Mouse (Mus musculus): ENCODE data around the gene Gphb5. TPM values are rescaled to one million over a fixed set of nuclear protein-coding genes. Genes with fewer than 3 reads are reported as not detected.

The Gphb5 gene
- not detected in 2 replicates for polyA plus RNA-seq (2012; rRNA removed)

DNA sequence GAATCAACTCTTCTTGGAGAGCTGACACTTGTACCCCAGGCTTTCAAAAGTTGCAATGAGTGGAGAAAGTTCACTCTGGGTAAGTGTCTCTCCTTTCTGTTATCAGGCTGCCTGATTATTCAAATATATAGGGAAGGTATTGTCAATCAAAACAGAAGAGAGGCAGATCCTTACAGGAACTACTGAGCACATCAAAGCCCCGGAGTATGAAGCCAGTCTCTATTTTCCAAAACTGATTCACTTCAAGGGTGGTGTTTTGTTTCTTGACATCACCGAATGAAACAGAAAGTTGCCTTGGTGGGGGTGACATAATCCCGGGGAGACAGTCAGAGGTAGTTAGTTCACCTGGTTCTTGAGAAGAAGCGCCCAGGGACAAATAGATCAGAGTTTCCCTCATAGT lies at the start of gene Gphb5:
Gene Gphb5, minus strand, starts transcription at position 101 of the 400 bp plus-strand sequence.
- TF ChIP-seq POLR2A (IDR thresholded peaks at IDR 0.05; ENCODE audit: borderline replicate concordance, insufficient read depth, low read length), result no peak
- TF ChIP-seq CTCF (IDR thresholded peaks at IDR 0.05; ENCODE audit: borderline replicate concordance, insufficient read depth, low read depth, low read length), result no peak
- no peak within 1 kb of the TSS for H3K4me3 ChIP-seq (replicated peaks; ENCODE audit: insufficient read depth, low read depth, low read length)
- H3K27ac ChIP-seq (ENCODE audit: insufficient read depth, low read length), result no peak within 1 kb of the TSS
- no peaks in the 10 kb centered on the region for H3K4me1 ChIP-seq (ENCODE audit: control insufficient read depth, insufficient read depth, low read length)
- no peak for DNase-seq
- whole genome bisulfite sequencing, result 91% methylated on average over 4 of the region's 4 CpGs
- no peaks in the 10 kb centered on the region for H3K27me3 ChIP-seq (ENCODE audit: control insufficient read depth, insufficient read depth, low read length)

DNA sequence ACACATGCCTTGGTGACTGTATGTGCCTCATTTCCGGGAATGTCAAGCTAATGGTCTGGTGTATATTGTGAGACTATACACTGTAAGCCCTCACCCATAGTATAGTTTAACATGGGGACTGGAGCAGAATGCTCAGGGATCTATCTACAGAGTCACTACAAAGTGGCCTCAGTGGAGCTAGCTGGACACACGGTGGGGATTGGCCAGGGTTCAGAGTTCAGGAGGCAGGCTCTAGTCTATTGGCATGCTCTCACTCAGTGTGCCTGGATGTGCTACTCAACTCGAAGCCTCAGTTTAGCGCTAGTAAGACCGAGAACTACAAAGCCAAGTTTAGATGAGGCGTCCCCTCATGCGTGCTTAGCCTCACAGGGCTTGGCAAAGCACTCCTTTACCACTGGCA lies 49.6 kb upstream of the Gphb5 start:
- 60% methylated on average over 7 of the region's 7 CpGs for WGBS
- H3K27ac ChIP-seq (ENCODE audit: insufficient read depth, low read length), result no peak overlapping the region
- H3K4me1 ChIP-seq (ENCODE audit: control insufficient read depth, insufficient read depth, low read length), result no peaks in the 10 kb centered on the region
- no peak overlapping the region for H3K4me3 ChIP-seq (replicated peaks; ENCODE audit: insufficient read depth, low read depth, low read length)
- no peak for DNase-seq
- TF ChIP-seq CTCF (IDR thresholded peaks at IDR 0.05; ENCODE audit: borderline replicate concordance, insufficient read depth, low read depth, low read length), result no peak
- TF ChIP-seq POLR2A (IDR thresholded peaks at IDR 0.05; ENCODE audit: borderline replicate concordance, insufficient read depth, low read length), result no peak
- no peaks in the 10 kb centered on the region for H3K27me3 ChIP-seq (ENCODE audit: control insufficient read depth, insufficient read depth, low read length)

DNA sequence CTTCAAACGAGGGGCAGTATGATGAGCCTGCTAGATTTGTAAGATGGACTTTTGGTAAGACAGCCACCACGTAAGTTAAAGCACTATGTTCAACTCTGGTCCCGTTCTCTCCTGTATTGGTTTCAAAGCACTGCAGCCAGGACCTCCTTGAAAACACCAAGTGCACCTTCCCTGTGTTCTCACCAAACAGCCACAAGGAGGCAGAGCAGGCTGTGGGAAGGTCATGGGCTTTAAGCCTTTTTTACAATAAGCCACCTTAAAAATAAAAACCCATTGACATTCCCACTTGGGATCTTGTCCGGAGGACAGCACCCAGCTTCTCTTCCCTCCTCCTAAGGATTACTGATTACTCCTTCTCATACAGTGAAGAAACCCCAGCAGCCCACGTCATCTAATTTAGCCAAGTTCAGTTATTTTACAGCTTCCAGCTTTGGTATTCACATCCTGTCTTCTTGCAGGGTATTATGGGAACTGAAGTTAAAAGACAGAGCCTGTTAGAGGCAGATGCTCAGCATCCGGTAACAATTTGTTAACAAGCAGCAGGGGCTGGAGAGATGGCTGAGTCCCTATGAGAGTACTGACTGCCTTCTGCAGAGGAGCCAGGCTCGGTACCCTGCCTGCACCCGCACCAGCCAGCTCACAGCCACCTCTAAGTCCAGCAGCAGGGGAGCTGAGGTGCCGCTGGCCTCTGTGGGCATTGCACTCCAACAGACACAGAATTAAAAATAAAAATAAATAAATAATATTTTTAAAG lies 47.6 kb upstream of the Gphb5 start:
- 51% methylated on average over 9 of the region's 9 CpGs for WGBS
- Histone ChIP-seq H3K27me3 (ENCODE audit: control insufficient read depth, insufficient read depth, low read length) (no peaks in the 10 kb centered on the region), H3K4me3 (replicated peaks; ENCODE audit: insufficient read depth, low read depth, low read length) (no peak overlapping the region), H3K4me1 (ENCODE audit: control insufficient read depth, insufficient read depth, low read length) (peaks cover 14% of the 10 kb centered on the region), H3K27ac (ENCODE audit: insufficient read depth, low read length) (no peak overlapping the region)
- TF ChIP-seq POLR2A (IDR thresholded peaks at IDR 0.05; ENCODE audit: borderline replicate concordance, insufficient read depth, low read length) (no peak), CTCF (IDR thresholded peaks at IDR 0.05; ENCODE audit: borderline replicate concordance, insufficient read depth, low read depth, low read length) (peak; percentile 84)
- peak; percentile 50 to 57 for DNase-seq

DNA sequence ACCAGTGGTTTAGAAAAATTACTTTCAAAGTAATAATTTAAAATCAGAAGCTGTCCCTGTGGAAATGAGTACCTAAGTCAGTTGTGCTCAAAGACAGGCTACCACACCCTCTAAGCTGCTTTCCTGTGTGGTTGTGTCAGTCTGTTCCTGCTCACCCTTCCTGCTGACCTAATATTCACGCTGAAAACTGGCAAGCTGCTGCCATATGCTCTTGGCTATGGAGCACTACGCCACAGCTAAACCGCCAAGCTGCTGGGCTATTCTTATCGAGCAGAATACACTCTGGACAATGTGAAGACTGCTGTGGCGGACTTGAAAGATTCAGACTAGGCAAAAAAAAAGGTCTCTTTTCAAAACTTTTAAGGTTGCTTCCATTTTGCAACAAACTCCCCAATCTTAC lies 44.0 kb upstream of the Gphb5 start:
- TF ChIP-seq CTCF (IDR thresholded peaks at IDR 0.05; ENCODE audit: borderline replicate concordance, insufficient read depth, low read depth, low read length) (no peak), POLR2A (IDR thresholded peaks at IDR 0.05; ENCODE audit: borderline replicate concordance, insufficient read depth, low read length) (no peak)

DNA sequence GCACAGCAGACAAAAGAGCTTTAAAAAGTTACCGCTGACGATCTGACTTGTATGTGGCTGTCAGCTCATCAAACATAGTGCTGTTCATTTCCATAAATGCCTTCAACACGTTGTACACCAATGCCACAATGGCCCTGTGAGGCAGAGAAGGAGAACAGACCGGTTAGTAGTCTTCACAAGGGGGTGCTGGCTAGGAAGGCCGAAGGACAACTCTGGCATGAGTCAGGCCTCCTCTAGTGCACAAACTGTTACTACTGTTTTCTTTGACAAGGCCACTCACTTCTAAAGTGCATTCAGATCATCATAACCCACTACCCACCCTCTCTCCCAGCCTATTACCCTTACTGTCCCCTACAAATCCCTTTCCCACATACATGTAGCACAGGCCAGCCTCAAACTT lies 43.1 kb upstream of the Gphb5 start:
- H3K27ac ChIP-seq (ENCODE audit: insufficient read depth, low read length), result peak overlapping the region; percentile 50; the same call in 1 of the 2 replicates
- peak in 1 of 2 experiments; percentile 29 for DNase-seq
- H3K4me3 ChIP-seq (replicated peaks; ENCODE audit: insufficient read depth, low read depth, low read length), result no peak overlapping the region
- 42% methylated on average over 5 of the region's 5 CpGs for WGBS
- H3K4me1 ChIP-seq (ENCODE audit: control insufficient read depth, insufficient read depth, low read length), result peaks cover 15% of the 10 kb centered on the region
- no peak for TF ChIP-seq POLR2A (IDR thresholded peaks at IDR 0.05; ENCODE audit: borderline replicate concordance, insufficient read depth, low read length)
- TF ChIP-seq CTCF (IDR thresholded peaks at IDR 0.05; ENCODE audit: borderline replicate concordance, insufficient read depth, low read depth, low read length), result no peak
- H3K27me3 ChIP-seq (ENCODE audit: control insufficient read depth, insufficient read depth, low read length), result no peaks in the 10 kb centered on the region

More for the DNA sequence above, 44.0 kb upstream of the Gphb5 start:
- peak overlapping the region; percentile 74 for H3K27ac ChIP-seq (ENCODE audit: insufficient read depth, low read length)
- WGBS, result 13% methylated on average over 5 of the region's 5 CpGs
- no peak overlapping the region for H3K4me3 ChIP-seq (replicated peaks; ENCODE audit: insufficient read depth, low read depth, low read length)
- DNase-seq, result peak; percentile 74 to 89
- H3K4me1 ChIP-seq (ENCODE audit: control insufficient read depth, insufficient read depth, low read length), result peaks cover 15% of the 10 kb centered on the region
- H3K27me3 ChIP-seq (ENCODE audit: control insufficient read depth, insufficient read depth, low read length), result no peaks in the 10 kb centered on the region

DNA sequence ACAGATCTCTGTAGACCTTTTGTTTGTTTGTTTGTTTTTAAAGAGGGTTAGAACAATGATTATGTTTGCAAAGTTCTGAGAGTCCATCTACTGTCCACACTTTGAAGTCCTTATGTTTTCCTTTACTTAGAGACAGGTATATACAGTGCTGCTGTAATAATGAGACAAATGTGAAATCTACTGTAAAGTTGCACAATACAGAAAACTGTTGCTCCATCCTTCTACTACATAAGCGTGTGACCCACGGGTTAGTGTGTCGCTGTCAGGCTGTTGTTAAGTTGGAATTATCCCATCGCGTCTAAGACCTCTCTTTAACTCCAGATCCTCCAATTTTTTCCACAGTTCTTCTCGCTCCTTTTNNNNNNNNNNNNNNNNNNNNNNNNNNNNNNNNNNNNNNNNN lies 36.9 kb upstream of the Gphb5 start:
- TF ChIP-seq CTCF (IDR thresholded peaks at IDR 0.05; ENCODE audit: borderline replicate concordance, insufficient read depth, low read depth, low read length), result no peak
- H3K27me3 ChIP-seq (ENCODE audit: control insufficient read depth, insufficient read depth, low read length), result no peaks in the 10 kb centered on the region
- WGBS, result 91% methylated on average over 6 of the region's 6 CpGs
- H3K4me1 ChIP-seq (ENCODE audit: control insufficient read depth, insufficient read depth, low read length), result no peaks in the 10 kb centered on the region
- H3K4me3 ChIP-seq (replicated peaks; ENCODE audit: insufficient read depth, low read depth, low read length), result no peak overlapping the region
- no peak for DNase-seq
- no peak overlapping the region for H3K27ac ChIP-seq (ENCODE audit: insufficient read depth, low read length)

DNA sequence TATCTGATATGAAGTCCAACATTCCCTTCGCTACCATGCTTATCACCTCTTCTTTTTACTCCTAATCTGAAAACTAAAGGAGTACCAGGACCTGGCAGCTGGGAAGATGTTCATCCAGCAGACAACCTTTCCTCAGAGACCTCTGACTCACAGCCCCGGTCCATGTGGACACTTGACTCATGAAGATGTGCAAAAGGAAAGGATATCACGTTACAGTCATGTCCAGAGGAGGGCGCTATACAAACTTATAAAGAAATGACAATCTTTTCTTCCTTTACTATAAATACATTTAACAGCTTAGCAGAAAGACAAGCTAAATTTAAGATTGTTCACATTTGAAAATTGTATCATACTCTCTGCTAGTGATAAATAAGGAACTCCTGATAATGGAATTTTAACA lies 36.4 kb upstream of the Gphb5 start:
- no peaks in the 10 kb centered on the region for H3K4me1 ChIP-seq (ENCODE audit: control insufficient read depth, insufficient read depth, low read length)
- WGBS, result 74% methylated on average over 4 of the region's 4 CpGs
- no peak overlapping the region for H3K4me3 ChIP-seq (replicated peaks; ENCODE audit: insufficient read depth, low read depth, low read length)
- no peaks in the 10 kb centered on the region for H3K27me3 ChIP-seq (ENCODE audit: control insufficient read depth, insufficient read depth, low read length)
- no peak for DNase-seq
- peak; percentile 17; the same call in 1 of the 2 replicates for TF ChIP-seq CTCF (IDR thresholded peaks at IDR 0.05; ENCODE audit: borderline replicate concordance, insufficient read depth, low read depth, low read length)
- no peak for TF ChIP-seq POLR2A (IDR thresholded peaks at IDR 0.05; ENCODE audit: borderline replicate concordance, insufficient read depth, low read length)
- no peak overlapping the region for H3K27ac ChIP-seq (ENCODE audit: insufficient read depth, low read length)

DNA sequence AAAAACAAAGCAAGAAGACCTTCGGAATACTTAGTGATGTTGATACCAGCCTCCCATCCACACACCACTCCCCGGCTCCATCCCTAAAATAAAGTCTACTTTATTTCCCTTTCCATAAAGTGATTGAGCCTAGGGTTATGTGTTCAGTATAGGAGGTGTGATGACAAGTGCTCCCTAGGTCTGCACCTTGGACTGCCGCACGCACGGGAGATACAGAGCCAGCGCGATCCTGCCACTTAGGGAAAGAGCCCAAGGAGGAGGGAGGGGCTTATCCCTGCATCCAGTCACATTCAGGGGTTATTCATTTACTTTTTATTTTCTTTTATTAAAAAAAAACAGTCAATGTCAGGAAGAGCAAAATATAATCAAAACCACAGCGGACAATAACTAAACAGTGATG lies 34.0 kb upstream of the Gphb5 start:
- Histone ChIP-seq H3K4me3 (replicated peaks; ENCODE audit: insufficient read depth, low read depth, low read length) (no peak overlapping the region), H3K27me3 (ENCODE audit: control insufficient read depth, insufficient read depth, low read length) (no peaks in the 10 kb centered on the region), H3K27ac (ENCODE audit: insufficient read depth, low read length) (no peak overlapping the region), H3K4me1 (ENCODE audit: control insufficient read depth, insufficient read depth, low read length) (0 out of 2 replicates have a peak, but pooled peaks cover 3% of the 10 kb centered on the region)
- 92% methylated on average over 8 of the region's 8 CpGs for WGBS
- TF ChIP-seq POLR2A (IDR thresholded peaks at IDR 0.05; ENCODE audit: borderline replicate concordance, insufficient read depth, low read length), result no peak
- no peak for TF ChIP-seq CTCF (IDR thresholded peaks at IDR 0.05; ENCODE audit: borderline replicate concordance, insufficient read depth, low read depth, low read length)
- DNase-seq, result no peak
